28 mouse cellular contexts compared by ENCODE assay signal in genomic region chrX:106037185-106037752, GRCm38 (mm10). TPM values are rescaled to one million over a fixed set of nuclear protein-coding genes. Genes with fewer than 3 reads are reported as not detected.
DNase-seq lines count a peak whose midpoint lies in the region; ATAC-seq and TF ChIP-seq lines count a peak whose summit lies in the region.
"Had no signal": no experiment of that assay in that cellular context is flagged by ENCODE, and none has a peak within 500 bp of the region (broad histone marks: within the 10 kb centered on the region; RNA-seq: fewer than 3 reads in every experiment).

No protein-coding gene starts in this region.

- no peak for TF ChIP-seq CTCF in heart, adult 2 months (IDR thresholded peaks at IDR 0.05)
- no peak for TF ChIP-seq CTCF in liver, postnatal 0 days (IDR thresholded peaks at IDR 0.05; ENCODE audit: low read depth)

- 0 out of 2 replicates have a peak overlapping the region, but pooled peaks have one; percentile 33 for H3K27ac ChIP-seq in heart, embryonic 13.5 days (replicated peaks)
- H3K27ac ChIP-seq in heart, adult 2 months, result no peak overlapping the region
- 0 out of 2 replicates have a peak overlapping the region, but pooled peaks have one; percentile 13 for H3K27ac ChIP-seq in kidney, embryonic 15.5 days
- H3K27ac ChIP-seq in liver, postnatal 0 days (ENCODE audit: low read depth), result 0 out of 2 replicates have a peak overlapping the region, but pooled peaks have one; percentile 22
- no peak overlapping the region for H3K27ac ChIP-seq in liver, embryonic 12.5 days
- H3K27ac ChIP-seq in stomach, embryonic 14.5 days (ENCODE audit: low read length), result peak overlapping the region; percentile 61; the same call in 1 of the 2 replicates
- H3K27ac ChIP-seq in midbrain, embryonic 16.5 days (ENCODE audit: low read length), result no peak overlapping the region
- H3K27ac ChIP-seq: gastrocnemius, adult 2 months; heart, embryonic 15.5 days; hindbrain, embryonic 10.5 days; hindbrain, embryonic 15.5 days; limb, embryonic 10.5 days; limb, embryonic 15.5 days; liver, embryonic 14.5 days; midbrain, embryonic 12.5 days; neural tube, embryonic 13.5 days had no signal

- no peaks in the 10 kb centered on the region for H3K27me3 ChIP-seq in heart, embryonic 13.5 days (replicated peaks)
- H3K27me3 ChIP-seq in heart, adult 2 months (ENCODE audit: control insufficient read depth, insufficient read depth, low read length), result no peaks in the 10 kb centered on the region
- peaks cover 10% of the 10 kb centered on the region for H3K27me3 ChIP-seq in kidney, embryonic 15.5 days
- H3K27me3 ChIP-seq in liver, postnatal 0 days (ENCODE audit: insufficient read depth, low read length), result no peaks in the 10 kb centered on the region
- no peaks in the 10 kb centered on the region for H3K27me3 ChIP-seq in liver, embryonic 12.5 days (replicated peaks)
- no peaks in the 10 kb centered on the region for H3K27me3 ChIP-seq in stomach, embryonic 14.5 days (ENCODE audit: control insufficient read depth, insufficient read depth, low read length)
- no peaks in the 10 kb centered on the region for H3K27me3 ChIP-seq in midbrain, embryonic 16.5 days (ENCODE audit: control insufficient read depth, insufficient read depth, low read depth, low read length)
- H3K27me3 ChIP-seq: heart, embryonic 15.5 days; hindbrain, embryonic 15.5 days; midbrain, embryonic 12.5 days; neural tube, embryonic 13.5 days had no signal

- 63% methylated on average over 3 of the region's 3 CpGs for WGBS in heart, embryonic 13.5 days
- WGBS in heart, adult 2 months, result 65% methylated on average over 3 of the region's 3 CpGs
- WGBS in kidney, embryonic 15.5 days, result 66% methylated on average over 3 of the region's 3 CpGs
- 71% methylated on average over 3 of the region's 3 CpGs for WGBS in liver, postnatal 0 days (ENCODE audit: insufficient replicate concordance)
- WGBS in liver, embryonic 12.5 days (ENCODE audit: insufficient replicate concordance), result 69% methylated on average over 3 of the region's 3 CpGs
- WGBS in stomach, embryonic 14.5 days, result 60% methylated on average over 3 of the region's 3 CpGs
- WGBS in midbrain, embryonic 16.5 days, result 81% methylated on average over 3 of the region's 3 CpGs

- intact Hi-C loops in heart, adult 2 months (cut with DNase I), result no loop called here

- no peaks in the 10 kb centered on the region for H3K9me3 ChIP-seq in heart, embryonic 13.5 days
- no peaks in the 10 kb centered on the region for H3K9me3 ChIP-seq in kidney, embryonic 15.5 days (replicated peaks)
- no peaks in the 10 kb centered on the region for H3K9me3 ChIP-seq in liver, postnatal 0 days (ENCODE audit: low read length)
- H3K9me3 ChIP-seq in liver, embryonic 12.5 days (replicated peaks), result no peaks in the 10 kb centered on the region
- no peaks in the 10 kb centered on the region for H3K9me3 ChIP-seq in stomach, embryonic 14.5 days (ENCODE audit: control insufficient read depth, low read depth, low read length)
- H3K9me3 ChIP-seq in midbrain, embryonic 16.5 days (replicated peaks; ENCODE audit: control insufficient read depth, low read length, poor library complexity, severe bottlenecking), result no peaks in the 10 kb centered on the region
- H3K9me3 ChIP-seq: G1E; heart, embryonic 15.5 days; hindbrain, embryonic 10.5 days; hindbrain, embryonic 15.5 days; limb, embryonic 10.5 days; limb, embryonic 15.5 days; megakaryocyte, embryonic 14.5 days; midbrain, embryonic 12.5 days; neural tube, embryonic 13.5 days had no signal

- no peak for TF ChIP-seq EP300 in heart, adult 2 months (IDR thresholded peaks at IDR 0.05; ENCODE audit: insufficient read depth, low read depth, low read length)
- TF ChIP-seq EP300 in liver, postnatal 0 days (IDR thresholded peaks at IDR 0.05; ENCODE audit: low read depth), result no peak

- H3K36me3 ChIP-seq in heart, embryonic 13.5 days, result no peaks in the 10 kb centered on the region
- no peaks in the 10 kb centered on the region for H3K36me3 ChIP-seq in heart, adult 2 months (ENCODE audit: control insufficient read depth, insufficient read depth, low read length)
- H3K36me3 ChIP-seq in kidney, embryonic 15.5 days, result no peaks in the 10 kb centered on the region
- H3K36me3 ChIP-seq in liver, postnatal 0 days (replicated peaks; ENCODE audit: insufficient read depth, low read length), result no peaks in the 10 kb centered on the region
- no peaks in the 10 kb centered on the region for H3K36me3 ChIP-seq in liver, embryonic 12.5 days
- H3K36me3 ChIP-seq in stomach, embryonic 14.5 days (ENCODE audit: control insufficient read depth, insufficient read depth, low read length), result no peaks in the 10 kb centered on the region
- H3K36me3 ChIP-seq in midbrain, embryonic 16.5 days (ENCODE audit: control insufficient read depth, insufficient read depth, low read length), result no peaks in the 10 kb centered on the region
- H3K36me3 ChIP-seq: heart, embryonic 15.5 days; hindbrain, embryonic 15.5 days; limb, embryonic 10.5 days; limb, embryonic 15.5 days; midbrain, embryonic 12.5 days; neural tube, embryonic 13.5 days had no signal

- H3K4me1 ChIP-seq in heart, embryonic 13.5 days, result peaks cover 16% of the 10 kb centered on the region
- no peaks in the 10 kb centered on the region; the same call in 1 of the 2 replicates for H3K4me1 ChIP-seq in heart, adult 2 months (ENCODE audit: control insufficient read depth, insufficient read depth, low read length)
- H3K4me1 ChIP-seq in kidney, embryonic 15.5 days, result peaks cover 20% of the 10 kb centered on the region
- H3K4me1 ChIP-seq in liver, postnatal 0 days (ENCODE audit: insufficient read depth), result peaks cover 8% of the 10 kb centered on the region; the same call in 1 of the 2 replicates
- peaks cover 14% of the 10 kb centered on the region; the same call in 1 of the 2 replicates for H3K4me1 ChIP-seq in liver, embryonic 12.5 days
- 0 out of 2 replicates have a peak, but pooled peaks cover 2% of the 10 kb centered on the region for H3K4me1 ChIP-seq in stomach, embryonic 14.5 days (ENCODE audit: control insufficient read depth, insufficient read depth, low read length)
- H3K4me1 ChIP-seq in midbrain, embryonic 16.5 days (ENCODE audit: control insufficient read depth, insufficient read depth, low read length), result no peaks in the 10 kb centered on the region
- H3K4me1 ChIP-seq: hindbrain, embryonic 15.5 days; limb, embryonic 10.5 days; limb, embryonic 15.5 days; midbrain, embryonic 12.5 days had no signal

- H3K9ac ChIP-seq in heart, embryonic 13.5 days, result no peak overlapping the region
- no peak overlapping the region for H3K9ac ChIP-seq in heart, adult 2 months (ENCODE audit: low read depth, low read length)
- H3K9ac ChIP-seq in kidney, embryonic 15.5 days, result no peak overlapping the region
- no peak overlapping the region for H3K9ac ChIP-seq in liver, postnatal 0 days (replicated peaks)
- no peak overlapping the region for H3K9ac ChIP-seq in liver, embryonic 12.5 days
- no peak overlapping the region for H3K9ac ChIP-seq in stomach, embryonic 14.5 days (replicated peaks; ENCODE audit: low read depth, low read length)
- no peak overlapping the region for H3K9ac ChIP-seq in midbrain, embryonic 16.5 days (ENCODE audit: low read depth, low read length)
- H3K9ac ChIP-seq: heart, embryonic 15.5 days; hindbrain, embryonic 15.5 days; limb, embryonic 15.5 days; liver, embryonic 14.5 days; midbrain, embryonic 12.5 days; neural tube, embryonic 13.5 days had no signal

- H3K79me2 ChIP-seq in heart, adult 2 months (replicated peaks; ENCODE audit: control insufficient read depth, insufficient read depth, low read length), result peaks cover 1% of the 10 kb centered on the region; the same call in 1 of the 2 replicates

- no peak for DNase-seq in heart, adult 2 months
- DNase-seq in kidney, postnatal 36 days, result no peak
- no peak for DNase-seq in liver, postnatal 0 days
- DNase-seq: adrenal gland, adult 8-10 months; cerebellum, adult 2 months; cerebellum, postnatal 14 days; gastrocnemius, adult 2 months; gastrocnemius, postnatal 36 days; heart, adult 18-20 months; thymus, postnatal 14 days had no signal

- H3K4me3 ChIP-seq in heart, embryonic 13.5 days, result no peak overlapping the region
- no peak overlapping the region for H3K4me3 ChIP-seq in heart, adult 2 months
- no peak overlapping the region for H3K4me3 ChIP-seq in kidney, embryonic 15.5 days (replicated peaks)
- no peak overlapping the region for H3K4me3 ChIP-seq in liver, postnatal 0 days (ENCODE audit: low read depth, low read length)
- no peak overlapping the region for H3K4me3 ChIP-seq in liver, embryonic 12.5 days
- H3K4me3 ChIP-seq in stomach, embryonic 14.5 days (ENCODE audit: low read depth, low read length), result no peak overlapping the region
- H3K4me3 ChIP-seq in midbrain, embryonic 16.5 days (ENCODE audit: low read depth, low read length), result no peak overlapping the region
- H3K4me3 ChIP-seq: erythroblast, embryonic 14.5 days; gastrocnemius, adult 2 months; heart, embryonic 15.5 days; hindbrain, embryonic 10.5 days; hindbrain, embryonic 15.5 days; limb, embryonic 10.5 days; limb, embryonic 15.5 days; megakaryocyte, embryonic 14.5 days; midbrain, embryonic 12.5 days; neural tube, embryonic 13.5 days had no signal

- no peak for ATAC-seq in heart, embryonic 13.5 days (ENCODE audit: extremely low read depth, insufficient number of reproducible peaks, low FRiP score, low TSS enrichment)
- ATAC-seq in kidney, embryonic 15.5 days (replicated peaks; ENCODE audit: low FRiP score), result 0 out of 2 replicates have a peak, but pooled peaks have one; percentile 33
- ATAC-seq in liver, postnatal 0 days, result no peak
- no peak for ATAC-seq in liver, embryonic 12.5 days
- ATAC-seq in stomach, embryonic 14.5 days (ENCODE audit: insufficient number of reproducible peaks, insufficient read depth, low FRiP score, low read depth), result peak; percentile 33; the same call in 1 of the 2 replicates
- no peak for ATAC-seq in midbrain, embryonic 16.5 days
- ATAC-seq: forebrain, embryonic 16.5 days; inflammation-experienced regulatory T-cells, adult 6 months had no signal

- TF ChIP-seq POLR2A in heart, adult 2 months (IDR thresholded peaks at IDR 0.05; ENCODE audit: insufficient read depth, low read depth, low read length), result no peak

- H3K4me2 ChIP-seq in heart, embryonic 13.5 days, result no peak overlapping the region
- no peak overlapping the region for H3K4me2 ChIP-seq in kidney, embryonic 15.5 days
- H3K4me2 ChIP-seq in liver, postnatal 0 days (ENCODE audit: low read depth, low read length), result no peak overlapping the region
- no peak overlapping the region for H3K4me2 ChIP-seq in liver, embryonic 12.5 days
- no peak overlapping the region for H3K4me2 ChIP-seq in stomach, embryonic 14.5 days (replicated peaks; ENCODE audit: low read depth, low read length)
- H3K4me2 ChIP-seq in midbrain, embryonic 16.5 days (ENCODE audit: low read length), result no peak overlapping the region
- H3K4me2 ChIP-seq: heart, embryonic 15.5 days; hindbrain, embryonic 15.5 days; limb, embryonic 15.5 days; midbrain, embryonic 12.5 days; neural tube, embryonic 13.5 days had no signal

RNA-seq across cellular contexts. Expression of gene Atp7a, which starts 10.2 kb away (rescaled TPM):
- polyA plus RNA-seq in heart, embryonic 13.5 days (2015; fragmentation: Nextera tagmentation; extraction: Ambion mirVana), result 11.7 and 13.4 TPM in 2 replicates
- 1 to 10 TPM; 6.7 to 7.3 TPM for total RNA-seq in heart, adult 2 months (2021)
- polyA plus RNA-seq in heart, adult 2 months (2012; rRNA removed), result 1.6 and 3.6 TPM in 2 replicates
- polyA plus RNA-seq in kidney, embryonic 15.5 days (2015; fragmentation: Nextera tagmentation; extraction: Ambion mirVana), result 28.2 and 29.3 TPM in 2 replicates
- 3.1 and 4.9 TPM in 2 replicates for polyA plus RNA-seq in liver, postnatal 0 days (2015; fragmentation: Nextera tagmentation; extraction: Ambion mirVana)
- polyA plus RNA-seq in liver, embryonic 12.5 days (2016; fragmentation: Nextera tagmentation; extraction: Ambion mirVana), result 10.5 and 12.3 TPM in 2 replicates
- 39.3 and 40.2 TPM in 2 replicates for polyA plus RNA-seq in stomach, embryonic 14.5 days (2014; fragmentation: Nextera tagmentation; extraction: Ambion mirVana)
- 13.9 and 15.4 TPM in 2 replicates for polyA plus RNA-seq in midbrain, embryonic 16.5 days (2015; fragmentation: Nextera tagmentation; extraction: Ambion mirVana)

RNA-seq across cellular contexts. Expression of gene Cox7b, which starts 21.8 kb away (rescaled TPM):
- 770 and 864 TPM in 2 replicates for polyA plus RNA-seq in heart, embryonic 13.5 days (2015; fragmentation: Nextera tagmentation; extraction: Ambion mirVana)
- 1,000 to 10,000 TPM; 1,564 to 1,777 TPM for total RNA-seq in heart, adult 2 months (2021)
- 885 and 1,489 TPM in 2 replicates for polyA plus RNA-seq in heart, adult 2 months (2012; rRNA removed)
- polyA plus RNA-seq in kidney, embryonic 15.5 days (2015; fragmentation: Nextera tagmentation; extraction: Ambion mirVana), result 459 and 491 TPM in 2 replicates
- polyA plus RNA-seq in liver, postnatal 0 days (2015; fragmentation: Nextera tagmentation; extraction: Ambion mirVana), result 537 and 543 TPM in 2 replicates
- 299 and 306 TPM in 2 replicates for polyA plus RNA-seq in liver, embryonic 12.5 days (2016; fragmentation: Nextera tagmentation; extraction: Ambion mirVana)
- polyA plus RNA-seq in stomach, embryonic 14.5 days (2014; fragmentation: Nextera tagmentation; extraction: Ambion mirVana), result 392 and 401 TPM in 2 replicates
- 344 and 380 TPM in 2 replicates for polyA plus RNA-seq in midbrain, embryonic 16.5 days (2015; fragmentation: Nextera tagmentation; extraction: Ambion mirVana)

RNA-seq across cellular contexts. Expression of gene Magt1, which starts 25.6 kb away (rescaled TPM):
- 44.4 and 48.7 TPM in 2 replicates for polyA plus RNA-seq in heart, embryonic 13.5 days (2015; fragmentation: Nextera tagmentation; extraction: Ambion mirVana)
- 10 to 100 TPM; 44.0 to 58.3 TPM for total RNA-seq in heart, adult 2 months (2021)
- polyA plus RNA-seq in heart, adult 2 months (2012; rRNA removed), result 6.6 and 19.1 TPM in 2 replicates
- polyA plus RNA-seq in kidney, embryonic 15.5 days (2015; fragmentation: Nextera tagmentation; extraction: Ambion mirVana), result 69.7 and 69.9 TPM in 2 replicates
- 21.7 and 22.3 TPM in 2 replicates for polyA plus RNA-seq in liver, postnatal 0 days (2015; fragmentation: Nextera tagmentation; extraction: Ambion mirVana)
- 35.4 and 36.3 TPM in 2 replicates for polyA plus RNA-seq in liver, embryonic 12.5 days (2016; fragmentation: Nextera tagmentation; extraction: Ambion mirVana)
- 68.6 and 73.6 TPM in 2 replicates for polyA plus RNA-seq in stomach, embryonic 14.5 days (2014; fragmentation: Nextera tagmentation; extraction: Ambion mirVana)
- polyA plus RNA-seq in midbrain, embryonic 16.5 days (2015; fragmentation: Nextera tagmentation; extraction: Ambion mirVana), result 19.0 and 19.9 TPM in 2 replicates

Comparison
In these comparisons a context has a peak if more than half of its experiments do, and no peak if none do; other contexts are left out.
1. H3K27ac ChIP-seq: peak in heart, embryonic 13.5 days (single experiment), kidney, embryonic 15.5 days (single experiment), liver, postnatal 0 days (single experiment) and stomach, embryonic 14.5 days (single experiment); none in heart, adult 2 months (single experiment), liver, embryonic 12.5 days (single experiment) and midbrain, embryonic 16.5 days (single experiment).
2. ATAC-seq: peak in kidney, embryonic 15.5 days (single experiment) and stomach, embryonic 14.5 days (single experiment); none in heart, embryonic 13.5 days (single experiment), liver, postnatal 0 days (single experiment), liver, embryonic 12.5 days (single experiment) and midbrain, embryonic 16.5 days (single experiment).